8 mouse cellular contexts compared by ENCODE assay signal in the genomic region with DNA sequence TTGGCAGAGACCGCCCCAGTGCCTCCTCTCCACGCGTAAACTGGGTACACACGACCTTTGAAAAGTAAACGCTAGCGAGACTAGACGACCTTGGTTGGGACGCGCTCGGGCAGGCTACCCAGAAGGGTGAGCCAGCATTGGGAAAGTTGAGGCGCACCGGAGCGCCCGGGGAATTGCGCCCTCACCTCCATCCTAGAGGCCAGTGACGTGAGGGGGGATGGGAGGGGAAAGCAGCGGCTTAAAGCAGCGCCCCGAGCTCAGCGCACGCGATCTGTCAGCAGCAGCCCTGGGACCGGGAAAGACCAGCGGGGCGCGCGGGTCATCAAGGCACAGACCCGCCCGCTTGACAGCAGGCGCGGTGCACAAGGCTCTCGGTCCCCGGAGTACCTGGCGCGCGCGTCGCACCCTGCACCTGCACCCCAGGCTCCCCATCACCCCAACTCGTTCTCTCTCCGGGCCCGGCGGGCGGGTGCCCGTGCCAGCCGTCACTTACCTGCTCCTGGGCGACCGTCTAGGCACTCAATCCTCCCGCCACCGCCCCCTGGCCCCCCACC. TPM values are rescaled to one million over a fixed set of nuclear protein-coding genes. Genes with fewer than 3 reads are reported as not detected.
A peak's percentile ranks its signal among the peaks of the same experiment; 100 is the strongest.
DNase-seq lines count a peak whose midpoint lies in the region; ATAC-seq lines count a peak whose summit lies in the region.

No protein-coding gene starts in this region.

- no peak; the same call in 1 of the 2 replicates for ATAC-seq in embryonic facial prominence, embryonic 15.5 days (ENCODE audit: insufficient number of reproducible peaks, low FRiP score, low TSS enrichment, low read depth)
- peak; percentile 39 for ATAC-seq in megakaryocyte-erythroid progenitor cell, adult 5-6 weeks (replicated peaks; ENCODE audit: low FRiP score, low TSS enrichment, poor library complexity, severe bottlenecking)

- intact Hi-C loops in heart, postnatal 10 days (cut with DNase I) = loop anchor here (5.0 kb wide), 1 partner anchor 43 kb away; no protein-coding TSS in a partner anchor

- H3K4me1 ChIP-seq in embryonic facial prominence, embryonic 15.5 days = peaks cover 16% of the 10 kb centered on the region

- DNase-seq in cerebellum, postnatal 10 days = peak; percentile 75
- DNase-seq in cerebellum, postnatal 4 days (ENCODE audit: low spot score in 2 of 2) = no peak
- DNase-seq in Muller cell, postnatal 12 days (ENCODE audit: inconsistent ontology term) = peak; percentile 61
- peak; percentile 70 to 72 for DNase-seq in heart, postnatal 10 days
- DNase-seq in layer of hippocampus, adult 9-11 months = peak; percentile 46
- peak; percentile 66 for DNase-seq in testis, postnatal 10 days (ENCODE audit: low spot score)

- H3K4me3 ChIP-seq in embryonic facial prominence, embryonic 15.5 days (replicated peaks) = peak overlapping the region; percentile 62

- H3K27ac ChIP-seq in embryonic facial prominence, embryonic 15.5 days (replicated peaks) = peak overlapping the region; percentile 90; the same call in 1 of the 2 replicates

- peak overlapping the region; percentile 64 for H3K9ac ChIP-seq in embryonic facial prominence, embryonic 15.5 days

- H3K4me2 ChIP-seq in embryonic facial prominence, embryonic 15.5 days (replicated peaks) = peak overlapping the region; percentile 94

- no peaks in the 10 kb centered on the region for H3K27me3 ChIP-seq in embryonic facial prominence, embryonic 15.5 days

- H3K9me3 ChIP-seq in embryonic facial prominence, embryonic 15.5 days (replicated peaks) = no peaks in the 10 kb centered on the region

- H3K36me3 ChIP-seq in embryonic facial prominence, embryonic 15.5 days = no peaks in the 10 kb centered on the region

- WGBS in embryonic facial prominence, embryonic 15.5 days = under 1% methylated on average over 49 of the region's 49 CpGs

RNA-seq across cellular contexts. Expression of a gene that starts 0.4 kb away (rescaled TPM):
- polyA plus RNA-seq in embryonic facial prominence, embryonic 15.5 days (2015; fragmentation: Nextera tagmentation; extraction: Ambion mirVana) = 20.2 and 20.9 TPM in 2 replicates
- 100 to 1,000 TPM; 110 to 122 TPM for total RNA-seq in heart, postnatal 10 days (2021)
- total RNA-seq in megakaryocyte-erythroid progenitor cell, adult 5-6 weeks (2014; fragmentation: Nextera tagmentation) = 23.5 and 24.4 TPM in 2 replicates
- 36.7 and 37.4 TPM in 2 replicates for total RNA-seq in megakaryocyte-erythroid progenitor cell, adult 5-6 weeks (2017)

Comparison
In these comparisons a context has a peak if more than half of its experiments do, and no peak if none do; other contexts are left out.
1. DNase-seq: peak in cerebellum, postnatal 10 days (2 of 2), Muller cell, postnatal 12 days (single experiment), heart, postnatal 10 days (2 of 2), layer of hippocampus, adult 9-11 months (single experiment) and testis, postnatal 10 days (single experiment); none in cerebellum, postnatal 4 days (0 of 2).